Comparison of ENCODE assay signal across 8 mouse cellular contexts in genomic region chr9:44709600-44709999, GRCm38 (mm10). TPM values are rescaled to one million over a fixed set of nuclear protein-coding genes. Genes with fewer than 3 reads are reported as not detected.
DNase-seq lines count a peak whose midpoint lies in the region; ATAC-seq lines count a peak whose summit lies in the region.

No protein-coding gene starts in this region.

- H3K4me2 ChIP-seq in forebrain, embryonic 12.5 days, result no peak overlapping the region
- H3K4me2 ChIP-seq in forebrain, embryonic 15.5 days (replicated peaks), result no peak overlapping the region
- no peak overlapping the region for H3K4me2 ChIP-seq in neural tube, embryonic 15.5 days

- peaks cover 13% of the 10 kb centered on the region; the same call in 1 of the 2 replicates for H3K27me3 ChIP-seq in forebrain, embryonic 12.5 days
- H3K27me3 ChIP-seq in forebrain, embryonic 15.5 days, result no peaks in the 10 kb centered on the region
- no peaks in the 10 kb centered on the region for H3K27me3 ChIP-seq in neural tube, embryonic 15.5 days (replicated peaks)

- no peak overlapping the region for H3K4me3 ChIP-seq in forebrain, embryonic 12.5 days (replicated peaks)
- H3K4me3 ChIP-seq in forebrain, embryonic 15.5 days, result no peak overlapping the region
- H3K4me3 ChIP-seq in neural tube, embryonic 15.5 days (replicated peaks), result no peak overlapping the region

- peak; percentile 52 for DNase-seq in neural tube, embryonic 10.5 days (ENCODE audit: extremely low spot score, low spot score)
- peak; percentile 46 for DNase-seq in embryo, embryonic 11 days
- no peak for DNase-seq in cerebellum, adult 9-11 months
- DNase-seq in frontal cortex, postnatal 10 days (ENCODE audit: low spot score in 2 of 2), result no peak

- H3K36me3 ChIP-seq in forebrain, embryonic 12.5 days (replicated peaks), result peaks cover 69% of the 10 kb centered on the region
- H3K36me3 ChIP-seq in forebrain, embryonic 15.5 days, result peaks cover 32% of the 10 kb centered on the region
- H3K36me3 ChIP-seq in neural tube, embryonic 15.5 days, result peaks cover 51% of the 10 kb centered on the region

- H3K9ac ChIP-seq in forebrain, embryonic 12.5 days, result no peak overlapping the region
- H3K9ac ChIP-seq in forebrain, embryonic 15.5 days (replicated peaks), result no peak overlapping the region
- H3K9ac ChIP-seq in neural tube, embryonic 15.5 days (replicated peaks), result no peak overlapping the region

- H3K27ac ChIP-seq in forebrain, embryonic 12.5 days, result 0 out of 2 replicates have a peak overlapping the region, but pooled peaks have one; percentile 6
- no peak overlapping the region for H3K27ac ChIP-seq in forebrain, embryonic 15.5 days (replicated peaks)
- no peak overlapping the region for H3K27ac ChIP-seq in neural tube, embryonic 15.5 days (replicated peaks)

- H3K9me3 ChIP-seq in forebrain, embryonic 12.5 days, result no peaks in the 10 kb centered on the region
- H3K9me3 ChIP-seq in forebrain, embryonic 15.5 days, result no peaks in the 10 kb centered on the region
- H3K9me3 ChIP-seq in neural tube, embryonic 15.5 days (replicated peaks), result no peaks in the 10 kb centered on the region

- H3K4me1 ChIP-seq in forebrain, embryonic 12.5 days, result peaks cover 25% of the 10 kb centered on the region
- peaks cover 17% of the 10 kb centered on the region for H3K4me1 ChIP-seq in forebrain, embryonic 15.5 days
- H3K4me1 ChIP-seq in neural tube, embryonic 15.5 days, result peaks cover 23% of the 10 kb centered on the region

- 51% methylated on average over 2 of the region's 2 CpGs for WGBS in forebrain, embryonic 12.5 days
- WGBS in forebrain, embryonic 15.5 days, result 30% methylated on average over 2 of the region's 2 CpGs
- WGBS in neural tube, embryonic 15.5 days, result 54% methylated on average over 2 of the region's 2 CpGs

- no peak for ATAC-seq in forebrain, embryonic 12.5 days (ENCODE audit: low FRiP score)
- no peak for ATAC-seq in forebrain, embryonic 15.5 days (replicated peaks)
- ATAC-seq in neural tube, embryonic 15.5 days (ENCODE audit: low FRiP score), result no peak
- ATAC-seq in megakaryocyte progenitor cell, adult 5-6 weeks (replicated peaks; ENCODE audit: poor library complexity), result peak; percentile 44

RNA-seq across cellular contexts. Expression of gene Phldb1, which starts 25.4 kb away (rescaled TPM):
- 57.5 and 67.3 TPM in 2 replicates for polyA plus RNA-seq in forebrain, embryonic 12.5 days (2016; fragmentation: Nextera tagmentation; extraction: Ambion mirVana)
- 46.4 and 50.0 TPM in 2 replicates for polyA plus RNA-seq in forebrain, embryonic 15.5 days (2015; fragmentation: Nextera tagmentation; extraction: Ambion mirVana)
- 30.2 and 36.1 TPM in 2 replicates for polyA plus RNA-seq in neural tube, embryonic 15.5 days (2015; fragmentation: Nextera tagmentation; extraction: Ambion mirVana)
- total RNA-seq in megakaryocyte progenitor cell, adult 5-6 weeks (2015), result 0.64 and 1.4 TPM in 2 replicates
- 2.7 and 5.7 TPM in 2 replicates for total RNA-seq in megakaryocyte progenitor cell, adult 5-6 weeks (2017)

RNA-seq across cellular contexts. Expression of gene Treh, which starts 36.6 kb away (rescaled TPM):
- polyA plus RNA-seq in forebrain, embryonic 12.5 days (2016; fragmentation: Nextera tagmentation; extraction: Ambion mirVana), result not detected in 2 replicates
- not detected in 2 replicates for polyA plus RNA-seq in forebrain, embryonic 15.5 days (2015; fragmentation: Nextera tagmentation; extraction: Ambion mirVana)
- not detected in 2 replicates for polyA plus RNA-seq in neural tube, embryonic 15.5 days (2015; fragmentation: Nextera tagmentation; extraction: Ambion mirVana)
- not detected in 2 replicates for total RNA-seq in megakaryocyte progenitor cell, adult 5-6 weeks (2015)
- not detected in 2 replicates for total RNA-seq in megakaryocyte progenitor cell, adult 5-6 weeks (2017)

RNA-seq across cellular contexts. Expression of gene Arcn1, which starts 58.0 kb away (rescaled TPM):
- polyA plus RNA-seq in forebrain, embryonic 12.5 days (2016; fragmentation: Nextera tagmentation; extraction: Ambion mirVana), result 167 and 170 TPM in 2 replicates
- 134 and 139 TPM in 2 replicates for polyA plus RNA-seq in forebrain, embryonic 15.5 days (2015; fragmentation: Nextera tagmentation; extraction: Ambion mirVana)
- 135 and 145 TPM in 2 replicates for polyA plus RNA-seq in neural tube, embryonic 15.5 days (2015; fragmentation: Nextera tagmentation; extraction: Ambion mirVana)
- total RNA-seq in megakaryocyte progenitor cell, adult 5-6 weeks (2015), result 169 and 181 TPM in 2 replicates
- 163 and 188 TPM in 2 replicates for total RNA-seq in megakaryocyte progenitor cell, adult 5-6 weeks (2017)

RNA-seq across cellular contexts. Expression of gene Ift46, which starts 58.1 kb away (rescaled TPM):
- polyA plus RNA-seq in forebrain, embryonic 12.5 days (2016; fragmentation: Nextera tagmentation; extraction: Ambion mirVana), result 124 and 130 TPM in 2 replicates
- polyA plus RNA-seq in forebrain, embryonic 15.5 days (2015; fragmentation: Nextera tagmentation; extraction: Ambion mirVana), result 174 and 179 TPM in 2 replicates
- 133 and 136 TPM in 2 replicates for polyA plus RNA-seq in neural tube, embryonic 15.5 days (2015; fragmentation: Nextera tagmentation; extraction: Ambion mirVana)
- 33.3 and 34.0 TPM in 2 replicates for total RNA-seq in megakaryocyte progenitor cell, adult 5-6 weeks (2015)
- total RNA-seq in megakaryocyte progenitor cell, adult 5-6 weeks (2017), result 25.9 and 38.9 TPM in 2 replicates

Comparison
In these comparisons a context has a peak if more than half of its experiments do, and no peak if none do; other contexts are left out.
1. DNase-seq: peak in neural tube, embryonic 10.5 days (single experiment) and embryo, embryonic 11 days (single experiment); none in cerebellum, adult 9-11 months (single experiment) and frontal cortex, postnatal 10 days (0 of 2).